Mouse (Mus musculus) cortical plate, adult 2 months (tissue): ENCODE measurements around the gene Rnaseh2a.

Experiments
- CTCF ChIP-seq: fragments of 200-500 bp; IDR thresholded peaks from 2 replicates; pipeline ENCODE4 v1.5.1; 2011; ENCODE audit warnings: mild to moderate bottlenecking, control low read depth, low read length; ENCODE audit not compliant: insufficient read depth; ENCODE audit errors: extremely low read depth
- POLR2A ChIP-seq: fragments of 200-500 bp; IDR thresholded peaks from 2 replicates; pipeline ENCODE4 v1.6.1; 2011; ENCODE audit warnings: mild to moderate bottlenecking, low read length, control low read depth; ENCODE audit not compliant: insufficient read depth; ENCODE audit errors: extremely low read depth

GRCm38 (mm10) chr8:84994375-84994774 lies 24.8 kb upstream of the Rnaseh2a start:
- TF ChIP-seq POLR2A (no peak), CTCF (no peak)
